Mouse (Mus musculus) C2C12 (cell line): ENCODE data around the gene 2210017I01Rik.

Source experiments
- CTCF ChIP-seq: IDR thresholded peaks from one replicate; pipeline ENCODE4 v1.5.1; 2011; ENCODE audit not compliant: control insufficient read depth, insufficient read depth, insufficient read length
- FOSL1 ChIP-seq: IDR thresholded peaks from one replicate; pipeline ENCODE4 v1.8.0; 2011; ENCODE audit warnings: mild to moderate bottlenecking, low read length; ENCODE audit not compliant: poor library complexity, insufficient read depth, severe bottlenecking
- MAX ChIP-seq: IDR thresholded peaks from one replicate; pipeline ENCODE4 v1.6.1; 2011; ENCODE audit warnings: mild to moderate bottlenecking, control low read depth
- MYOD1 ChIP-seq: IDR thresholded peaks from one replicate; pipeline ENCODE4 v1.6.1; 2011; ENCODE audit warnings: low read depth; ENCODE audit not compliant: control insufficient read depth, insufficient read length
- MYOG ChIP-seq: IDR thresholded peaks from one replicate; pipeline ENCODE4 v1.6.1; 2011; ENCODE audit not compliant: control insufficient read depth, insufficient read length; ENCODE audit errors: extremely low read depth
- USF1 ChIP-seq: IDR thresholded peaks from one replicate; pipeline ENCODE4 v1.6.1; 2011; ENCODE audit warnings: low read depth, mild to moderate bottlenecking, control low read depth, moderate library complexity

DNA sequence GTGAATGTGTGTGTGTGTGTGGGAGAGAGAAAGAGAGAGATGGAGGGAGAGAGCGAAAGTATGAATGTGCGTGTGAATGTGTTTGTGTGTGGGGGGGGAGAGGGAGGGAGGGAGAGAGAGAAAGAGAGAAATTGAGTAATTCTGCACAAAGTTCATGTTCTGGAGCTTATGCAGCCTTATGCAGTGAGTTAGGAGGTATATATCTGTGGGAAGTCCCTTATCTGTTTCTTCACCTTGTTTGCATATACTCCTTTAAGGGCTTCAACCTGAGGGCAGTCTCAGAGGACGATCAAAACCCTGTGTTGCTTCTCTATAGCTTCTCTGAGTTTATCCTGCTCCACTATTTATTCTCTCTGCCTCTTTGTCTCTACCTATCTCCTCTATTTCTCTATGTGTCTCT, 20.1 kb downstream of the 2210017I01Rik start:
- TF ChIP-seq FOSL1: no peak
- no peak for TF ChIP-seq CTCF
- no peak for TF ChIP-seq MAX
- no peak for TF ChIP-seq MYOG
- TF ChIP-seq USF1: no peak
- TF ChIP-seq MYOD1: no peak
